Mouse (Mus musculus): Measurements from ENCODE around the gene Pitpnc1. TPM values are rescaled to one million over a fixed set of nuclear protein-coding genes. Genes with fewer than 3 reads are reported as not detected.
A peak's percentile ranks its signal among the peaks of the same experiment; 100 is the strongest.

Pitpnc1 gene
- total and polyA plus RNA-seq, 2 experiments from 2014 or later = 27.9 to 29.2 TPM

GRCm38 (mm10) chr11:107325739-107326725 is 144.5 kb downstream of the Pitpnc1 start:
- H3K9ac ChIP-seq (replicated peaks; ENCODE audit: low read depth, low read length) = no peak overlapping the region
- H3K9me3 ChIP-seq (replicated peaks; ENCODE audit: control insufficient read depth, low read length) = no peaks in the 10 kb centered on the region
- no peak overlapping the region for H3K4me2 ChIP-seq (ENCODE audit: low read depth, low read length)
- peaks cover 10% of the 10 kb centered on the region; the same call in 1 of the 2 replicates for H3K36me3 ChIP-seq (replicated peaks; ENCODE audit: control insufficient read depth, insufficient read depth, low read length)
- no peaks in the 10 kb centered on the region for H3K27me3 ChIP-seq (ENCODE audit: control insufficient read depth, insufficient read depth, low read length)
- peak overlapping the region; percentile 12 for H3K27ac ChIP-seq (ENCODE audit: low read depth)
- peaks cover 4% of the 10 kb centered on the region; the same call in 1 of the 2 replicates for H3K4me1 ChIP-seq (ENCODE audit: control insufficient read depth, insufficient read depth)
- 38% methylated on average over 14 of the region's 14 CpGs for WGBS
- TF ChIP-seq CTCF (IDR thresholded peaks at IDR 0.05; ENCODE audit: low read depth) = no peak
- TF ChIP-seq EP300 (IDR thresholded peaks at IDR 0.05; ENCODE audit: low read depth) = no peak
- no peak for DNase-seq (ENCODE audit: low spot score)
- peak; percentile 73; the same call in 1 of the 2 replicates for ATAC-seq (ENCODE audit: insufficient read depth, low read depth)
- no peak overlapping the region for H3K4me3 ChIP-seq (ENCODE audit: low read depth, low read length)

- DNase-seq (ENCODE audit: low spot score) (no peak), ATAC-seq (ENCODE audit: insufficient read depth, low read depth) (no peak)
- no peak for TF ChIP-seq CTCF (IDR thresholded peaks at IDR 0.05; ENCODE audit: low read depth)
- no peak for TF ChIP-seq EP300 (IDR thresholded peaks at IDR 0.05; ENCODE audit: low read depth)
- H3K4me2 ChIP-seq (ENCODE audit: low read depth, low read length) = no peak overlapping the region
- H3K27me3 ChIP-seq (ENCODE audit: control insufficient read depth, insufficient read depth, low read length) = no peaks in the 10 kb centered on the region
- no peak overlapping the region for H3K4me3 ChIP-seq (ENCODE audit: low read depth, low read length)
- peaks cover 11% of the 10 kb centered on the region; the same call in 1 of the 2 replicates for H3K36me3 ChIP-seq (replicated peaks; ENCODE audit: control insufficient read depth, insufficient read depth, low read length)
- no peaks in the 10 kb centered on the region for H3K9me3 ChIP-seq (replicated peaks; ENCODE audit: control insufficient read depth, low read length)
- H3K27ac ChIP-seq (ENCODE audit: low read depth) = peak overlapping the region; percentile 12; the same call in 1 of the 2 replicates
- 89% methylated on average over 4 of the region's 4 CpGs for WGBS
- H3K4me1 ChIP-seq (ENCODE audit: control insufficient read depth, insufficient read depth) = peaks cover 4% of the 10 kb centered on the region; the same call in 1 of the 2 replicates
- H3K9ac ChIP-seq (replicated peaks; ENCODE audit: low read depth, low read length) = no peak overlapping the region
Measured at GRCm38 (mm10) chr11:107325226-107325625, 145.3 kb downstream of the Pitpnc1 start.

- H3K36me3 ChIP-seq (replicated peaks; ENCODE audit: control insufficient read depth, insufficient read depth, low read length) = peaks cover 16% of the 10 kb centered on the region
- no peak overlapping the region for H3K4me2 ChIP-seq (ENCODE audit: low read depth, low read length)
- TF ChIP-seq EP300 (IDR thresholded peaks at IDR 0.05; ENCODE audit: low read depth) (no peak), CTCF (IDR thresholded peaks at IDR 0.05; ENCODE audit: low read depth) (no peak)
- H3K27ac ChIP-seq (ENCODE audit: low read depth) = no peak overlapping the region
- no peak overlapping the region for H3K4me3 ChIP-seq (ENCODE audit: low read depth, low read length)
- H3K4me1 ChIP-seq (ENCODE audit: control insufficient read depth, insufficient read depth) = peaks cover 4% of the 10 kb centered on the region; the same call in 1 of the 2 replicates
- no peaks in the 10 kb centered on the region for H3K9me3 ChIP-seq (replicated peaks; ENCODE audit: control insufficient read depth, low read length)
- 66% methylated on average over 18 of the region's 18 CpGs for WGBS
- DNase-seq (ENCODE audit: low spot score) (no peak), ATAC-seq (ENCODE audit: insufficient read depth, low read depth) (no peak)
- H3K9ac ChIP-seq (replicated peaks; ENCODE audit: low read depth, low read length) = no peak overlapping the region
- H3K27me3 ChIP-seq (ENCODE audit: control insufficient read depth, insufficient read depth, low read length) = no peaks in the 10 kb centered on the region
Measured at GRCm38 (mm10) chr11:107323173-107323572, 147.3 kb downstream of the Pitpnc1 start.

GRCm38 (mm10) chr11:107322226-107322625 is 148.3 kb downstream of the Pitpnc1 start:
- Histone ChIP-seq H3K4me2 (ENCODE audit: low read depth, low read length) (no peak overlapping the region), H3K9ac (replicated peaks; ENCODE audit: low read depth, low read length) (no peak overlapping the region), H3K9me3 (replicated peaks; ENCODE audit: control insufficient read depth, low read length) (no peaks in the 10 kb centered on the region), H3K27ac (ENCODE audit: low read depth) (no peak overlapping the region), H3K4me1 (ENCODE audit: control insufficient read depth, insufficient read depth) (peaks cover 12% of the 10 kb centered on the region), H3K4me3 (ENCODE audit: low read depth, low read length) (no peak overlapping the region), H3K27me3 (ENCODE audit: control insufficient read depth, insufficient read depth, low read length) (no peaks in the 10 kb centered on the region), H3K36me3 (replicated peaks; ENCODE audit: control insufficient read depth, insufficient read depth, low read length) (peaks cover 11% of the 10 kb centered on the region)
- DNase-seq (ENCODE audit: low spot score) = no peak
- WGBS = 94% methylated on average over 13 of the region's 13 CpGs
- no peak for TF ChIP-seq CTCF (IDR thresholded peaks at IDR 0.05; ENCODE audit: low read depth)
- no peak for ATAC-seq (ENCODE audit: insufficient read depth, low read depth)

GRCm38 (mm10) chr11:107321819-107322218 is 148.7 kb downstream of the Pitpnc1 start:
- H3K27me3 ChIP-seq (ENCODE audit: control insufficient read depth, insufficient read depth, low read length) = no peaks in the 10 kb centered on the region
- H3K4me1 ChIP-seq (ENCODE audit: control insufficient read depth, insufficient read depth) = peaks cover 12% of the 10 kb centered on the region
- TF ChIP-seq CTCF (IDR thresholded peaks at IDR 0.05; ENCODE audit: low read depth) (no peak), EP300 (IDR thresholded peaks at IDR 0.05; ENCODE audit: low read depth) (no peak)
- H3K9ac ChIP-seq (replicated peaks; ENCODE audit: low read depth, low read length) = no peak overlapping the region
- no peak overlapping the region for H3K4me3 ChIP-seq (ENCODE audit: low read depth, low read length)
- no peaks in the 10 kb centered on the region for H3K9me3 ChIP-seq (replicated peaks; ENCODE audit: control insufficient read depth, low read length)
- peaks cover 11% of the 10 kb centered on the region for H3K36me3 ChIP-seq (replicated peaks; ENCODE audit: control insufficient read depth, insufficient read depth, low read length)
- ATAC-seq (ENCODE audit: insufficient read depth, low read depth) = no peak
- no peak overlapping the region for H3K4me2 ChIP-seq (ENCODE audit: low read depth, low read length)
- no peak for DNase-seq (ENCODE audit: low spot score)
- 95% methylated on average over 3 of the region's 3 CpGs for WGBS
- no peak overlapping the region for H3K27ac ChIP-seq (ENCODE audit: low read depth)
